In genomic region chr8:87811399-87812068, GRCm38 (mm10) we compare ENCODE assay signal across 10 mouse cellular contexts.
DNase-seq lines count a peak whose midpoint lies in the region; ATAC-seq and TF ChIP-seq lines count a peak whose summit lies in the region.
"Had no signal": no experiment of that assay in that cellular context is flagged by ENCODE, and none has a peak within 500 bp of the region (broad histone marks: within the 10 kb centered on the region; RNA-seq: fewer than 3 reads in every experiment).

No protein-coding gene starts in this region.

- 58% methylated on average over 17 of the region's 17 CpGs for WGBS in forebrain, embryonic 12.5 days
- WGBS in liver, postnatal 0 days (ENCODE audit: insufficient replicate concordance), result 82% methylated on average over 17 of the region's 17 CpGs

- peak overlapping the region; percentile 47 for H3K27ac ChIP-seq in forebrain, embryonic 12.5 days
- H3K27ac ChIP-seq in left cerebral cortex, adult 2 months, result no peak overlapping the region
- H3K27ac ChIP-seq in liver, postnatal 0 days (ENCODE audit: low read depth), result no peak overlapping the region
- H3K27ac ChIP-seq: liver, embryonic 15.5 days had no signal

- no peak overlapping the region for H3K9ac ChIP-seq in forebrain, embryonic 12.5 days
- no peak overlapping the region for H3K9ac ChIP-seq in liver, postnatal 0 days (replicated peaks)
- H3K9ac ChIP-seq: embryonic facial prominence, embryonic 12.5 days; liver, embryonic 15.5 days had no signal

- TF ChIP-seq EP300 in liver, postnatal 0 days (IDR thresholded peaks at IDR 0.05; ENCODE audit: low read depth), result no peak

- H3K9me3 ChIP-seq in forebrain, embryonic 12.5 days, result no peaks in the 10 kb centered on the region
- H3K9me3 ChIP-seq in liver, postnatal 0 days (ENCODE audit: low read length), result no peaks in the 10 kb centered on the region
- H3K9me3 ChIP-seq: embryonic facial prominence, embryonic 12.5 days; liver, embryonic 15.5 days had no signal

- no peak overlapping the region for H3K4me2 ChIP-seq in forebrain, embryonic 12.5 days
- no peak overlapping the region for H3K4me2 ChIP-seq in liver, postnatal 0 days (ENCODE audit: low read depth, low read length)
- H3K4me2 ChIP-seq: embryonic facial prominence, embryonic 12.5 days; liver, embryonic 15.5 days had no signal

- DNase-seq in kidney, adult 9 months, result peak; percentile 14
- no peak for DNase-seq in kidney, postnatal 25 days
- peak; percentile 42 to 55 for DNase-seq in heart, postnatal 36 days
- DNase-seq in left cerebral cortex, adult 2 months (ENCODE audit: extremely low spot score in 1 of 2, low spot score in 2 of 2), result peak; percentile 59 to 67
- DNase-seq in retina, embryonic 14.5 days (ENCODE audit: low spot score), result peak; percentile 76
- DNase-seq in ovary, postnatal 10 days (ENCODE audit: low spot score), result no peak
- DNase-seq in liver, postnatal 0 days, result no peak

- no peak for TF ChIP-seq CTCF in left cerebral cortex, adult 2 months (IDR thresholded peaks at IDR 0.05)
- TF ChIP-seq CTCF in liver, postnatal 0 days (IDR thresholded peaks at IDR 0.05; ENCODE audit: low read depth), result no peak

- H3K36me3 ChIP-seq in forebrain, embryonic 12.5 days (replicated peaks), result no peaks in the 10 kb centered on the region
- H3K36me3 ChIP-seq in liver, postnatal 0 days (replicated peaks; ENCODE audit: insufficient read depth, low read length), result no peaks in the 10 kb centered on the region
- H3K36me3 ChIP-seq: liver, embryonic 15.5 days had no signal

- ATAC-seq in forebrain, embryonic 12.5 days (ENCODE audit: low FRiP score), result peak; percentile 68
- no peak for ATAC-seq in liver, postnatal 0 days

- no peaks in the 10 kb centered on the region for H3K27me3 ChIP-seq in forebrain, embryonic 12.5 days
- H3K27me3 ChIP-seq in liver, postnatal 0 days (ENCODE audit: insufficient read depth, low read length), result no peaks in the 10 kb centered on the region
- H3K27me3 ChIP-seq: embryonic facial prominence, embryonic 12.5 days; liver, embryonic 15.5 days had no signal

- H3K4me1 ChIP-seq in forebrain, embryonic 12.5 days, result peaks cover 27% of the 10 kb centered on the region
- H3K4me1 ChIP-seq in liver, postnatal 0 days (ENCODE audit: insufficient read depth), result no peaks in the 10 kb centered on the region
- H3K4me1 ChIP-seq: liver, embryonic 15.5 days had no signal

- intact Hi-C loops in heart, postnatal 36 days (cut with DNase I), result no loop called here
- intact Hi-C loops in left cerebral cortex, adult 2 months (cut with DNase I), result no loop called here

- H3K4me3 ChIP-seq in forebrain, embryonic 12.5 days (replicated peaks), result no peak overlapping the region
- H3K4me3 ChIP-seq in left cerebral cortex, adult 2 months, result no peak overlapping the region
- no peak overlapping the region for H3K4me3 ChIP-seq in liver, postnatal 0 days (ENCODE audit: low read depth, low read length)
- H3K4me3 ChIP-seq: embryonic facial prominence, embryonic 12.5 days; liver, embryonic 15.5 days had no signal

Comparison
In these comparisons a context has a peak if more than half of its experiments do, and no peak if none do; other contexts are left out.
1. DNase-seq: peak in kidney, adult 9 months (single experiment), heart, postnatal 36 days (2 of 2), left cerebral cortex, adult 2 months (2 of 2) and retina, embryonic 14.5 days (single experiment); none in kidney, postnatal 25 days (0 of 2), ovary, postnatal 10 days (single experiment) and liver, postnatal 0 days (single experiment).